Mouse (Mus musculus) limb, embryonic 15.5 days (tissue): ENCODE measurements around the gene Ip6k1. TPM values are rescaled to one million over a fixed set of nuclear protein-coding genes. Genes with fewer than 3 reads are reported as not detected.

ENCODE experiments used
- ATAC-seq: fragments of 200-750 bp; cut with Nextera tagmentation; 2 replicates; pipeline ENCODE4 v1.8.0; 2017; ENCODE audit warnings: low read depth, moderate TSS enrichment; ENCODE audit not compliant: insufficient number of reproducible peaks, low FRiP score, low TSS enrichment
- H3K27ac ChIP-seq: fragments of 300-500 bp; sonication (generic); 2 replicates; pipeline ENCODE4 v1.5.1; 2015; ENCODE audit warnings: moderate library complexity, mild to moderate bottlenecking, inconsistent platforms
- H3K27me3 ChIP-seq: fragments of 300-500 bp; sonication (generic); 2 replicates; pipeline ENCODE4 v1.6.1; 2015; ENCODE audit warnings: inconsistent platforms
- H3K36me3 ChIP-seq: fragments of 300-500 bp; sonication (generic); 2 replicates; pipeline ENCODE4 v1.6.1; 2015; ENCODE audit warnings: inconsistent platforms
- H3K4me1 ChIP-seq: fragments of 300-500 bp; sonication (generic); 2 replicates; pipeline ENCODE4 v1.6.1; 2015; ENCODE audit warnings: inconsistent platforms
- H3K4me2 ChIP-seq: fragments of 300-500 bp; sonication (generic); 2 replicates; pipeline ENCODE4 v1.6.1; 2015; ENCODE audit warnings: mild to moderate bottlenecking, inconsistent platforms
- H3K4me3 ChIP-seq: fragments of 300-500 bp; sonication (generic); 2 replicates; pipeline ENCODE4 v1.5.1; 2015; ENCODE audit warnings: mild to moderate bottlenecking, inconsistent platforms
- H3K9ac ChIP-seq: fragments of 300-500 bp; sonication (generic); 2 replicates; pipeline ENCODE4 v1.6.1; 2015; ENCODE audit warnings: inconsistent platforms
- H3K9me3 ChIP-seq: fragments of 300-500 bp; sonication (generic); 2 replicates; pipeline ENCODE4 v1.6.1; 2016; ENCODE audit warnings: inconsistent platforms
- WGBS: fragments of 180-500 bp; shearing (Covaris S2); methylation state at CpG from one replicate; pipeline ENCODE4 v1.1.7; 2015; 5-methylcytosine and 5-hydroxymethylcytosine counted together
- polyA plus RNA-seq: library from polyadenylated mRNA; unstranded; fragments of >200 nt; fragmentation: Nextera tagmentation; extraction: Ambion mirVana; gene quantifications from 2 replicates; pipeline ENCODE4 v1.2.1, GENCODE M21; 2015

Gene Ip6k1
- polyA plus RNA-seq, 1 experiment from 2014 or later: 64.3 TPM

DNA sequence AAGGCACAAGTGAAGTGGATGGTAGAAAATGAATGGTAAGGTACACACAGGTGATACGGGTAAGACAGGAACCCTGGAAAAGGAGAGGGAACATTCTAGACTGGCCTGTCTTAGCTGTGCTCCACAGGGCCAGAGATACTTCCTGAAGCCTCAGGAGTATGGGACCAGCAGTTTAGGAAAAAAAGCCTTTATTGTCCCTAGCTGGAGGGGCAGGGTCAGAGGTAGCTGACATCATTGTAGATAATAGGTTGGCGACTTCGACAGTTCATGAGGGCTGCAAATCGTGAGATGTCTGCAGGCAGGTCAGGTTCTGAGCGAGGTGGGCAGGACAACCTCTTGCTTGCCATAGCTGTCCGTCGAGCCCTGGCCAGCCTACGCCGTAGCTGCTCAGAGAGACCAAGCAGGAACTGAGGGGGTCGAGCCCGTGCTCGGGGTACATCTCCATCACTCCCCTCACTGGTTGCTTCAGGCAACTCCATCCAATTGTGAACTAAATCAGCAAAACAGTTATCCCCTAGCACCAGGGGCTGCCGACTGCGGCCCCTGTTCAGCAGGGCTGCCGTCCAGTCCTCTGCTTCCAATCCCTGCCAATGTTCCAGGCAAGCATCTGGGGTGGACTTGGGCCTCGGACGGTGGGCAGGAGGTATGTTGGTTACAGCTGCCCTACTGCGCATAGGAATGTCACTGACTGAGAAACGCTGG, 18.1 kb upstream of the Ip6k1 start:
- no peaks in the 10 kb centered on the region for H3K9me3 ChIP-seq
- H3K4me1 ChIP-seq: peaks cover 69% of the 10 kb centered on the region
- no peaks in the 10 kb centered on the region for H3K27me3 ChIP-seq
- H3K4me2 ChIP-seq: peak overlapping the region; percentile 81
- H3K27ac ChIP-seq: peak overlapping the region; percentile 99
- H3K36me3 ChIP-seq: 0 out of 2 replicates have a peak, but pooled peaks cover 2% of the 10 kb centered on the region
- WGBS: 19% methylated on average over 19 of the region's 19 CpGs
- peak overlapping the region; percentile 66 for H3K9ac ChIP-seq
- peak overlapping the region; percentile 70 for H3K4me3 ChIP-seq
- no peak for ATAC-seq

DNA sequence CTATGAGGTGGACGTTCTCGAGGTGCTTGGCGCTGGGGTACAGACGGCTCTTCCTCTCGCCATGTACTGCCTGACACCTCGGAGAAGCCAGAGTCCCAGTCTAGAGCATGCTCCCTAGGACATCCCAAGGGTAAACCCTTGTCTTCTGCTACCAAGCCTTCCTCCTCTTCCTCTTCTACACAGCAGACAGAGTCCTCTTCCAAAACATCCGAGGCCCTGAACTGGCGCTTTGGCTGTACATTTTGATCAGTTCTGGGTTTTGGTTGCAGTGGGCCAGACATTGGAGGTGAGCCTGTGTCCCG, 17.6 kb upstream of the Ip6k1 start:
- Histone ChIP-seq H3K27me3 (no peaks in the 10 kb centered on the region), H3K27ac (peak overlapping the region; percentile 99), H3K4me3 (peak overlapping the region; percentile 70), H3K9me3 (no peaks in the 10 kb centered on the region), H3K4me2 (peak overlapping the region; percentile 81), H3K36me3 (0 out of 2 replicates have a peak, but pooled peaks cover 2% of the 10 kb centered on the region), H3K4me1 (peaks cover 68% of the 10 kb centered on the region), H3K9ac (peak overlapping the region; percentile 66)
- no peak for ATAC-seq
- WGBS: 17% methylated on average over 9 of the region's 9 CpGs

DNA sequence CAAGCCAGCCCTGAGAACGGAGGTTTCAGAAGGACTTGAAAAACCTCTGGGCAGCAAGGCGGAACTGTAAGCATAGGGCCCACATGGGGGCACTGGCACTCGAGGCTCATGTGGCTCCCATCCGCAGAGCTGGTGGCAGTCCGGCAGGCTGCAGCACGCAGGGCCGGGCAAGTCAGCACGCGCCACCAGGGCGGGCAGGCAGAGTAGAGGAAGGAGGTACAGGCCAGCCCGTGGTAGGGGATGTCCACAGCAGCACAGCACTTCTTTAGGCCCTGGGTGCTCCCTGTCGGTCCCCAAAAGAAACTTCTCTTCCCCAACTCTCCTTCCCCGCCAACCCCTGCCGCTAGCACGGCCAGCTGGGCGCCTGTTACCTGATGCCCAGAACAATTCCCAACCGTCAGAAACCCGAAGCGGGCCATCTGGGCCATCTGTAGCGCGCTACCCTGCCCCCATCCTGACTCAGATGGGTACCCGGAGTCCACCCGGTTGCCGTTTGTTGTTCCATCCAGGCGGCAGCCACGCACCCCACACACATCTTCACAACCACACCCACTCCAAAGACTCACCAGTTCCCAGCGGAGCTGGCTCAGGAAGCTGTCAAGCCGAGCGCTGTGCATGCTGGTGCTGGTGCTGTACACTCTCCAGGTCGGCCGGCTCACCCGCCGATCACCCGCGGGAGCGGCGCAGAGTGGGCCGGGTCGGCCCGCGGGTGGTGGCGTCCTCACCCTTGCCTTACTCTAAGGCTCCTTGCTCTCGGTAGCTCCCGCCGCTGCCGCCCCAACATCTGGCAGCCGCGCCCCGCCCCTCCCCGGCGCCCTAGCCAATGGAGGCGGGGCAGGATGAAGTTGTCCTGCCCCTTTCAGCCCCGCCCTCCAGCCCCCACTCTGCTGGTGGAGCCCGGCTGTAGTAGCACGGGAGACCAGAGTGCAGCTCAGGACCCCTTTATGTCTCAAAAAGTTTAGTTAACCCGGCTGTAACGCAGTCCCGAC, 16.9 kb upstream of the Ip6k1 start, which contains the start of gene Inka1:
Gene Inka1, minus strand, starts transcription at position 749 of the 989 bp plus-strand sequence.
- ATAC-seq: peak; percentile 66
- Histone ChIP-seq H3K9ac (peak within 1 kb of the TSS; percentile 66), H3K27ac (peak within 1 kb of the TSS; percentile 99), H3K36me3 (0 out of 2 replicates have a peak, but pooled peaks cover 2% of the 10 kb centered on the region), H3K9me3 (no peaks in the 10 kb centered on the region), H3K4me3 (peak within 1 kb of the TSS; percentile 70), H3K4me1 (peaks cover 61% of the 10 kb centered on the region), H3K27me3 (no peaks in the 10 kb centered on the region), H3K4me2 (peak within 1 kb of the TSS; percentile 81)
- under 1% methylated on average over 57 of the region's 58 CpGs for WGBS

DNA sequence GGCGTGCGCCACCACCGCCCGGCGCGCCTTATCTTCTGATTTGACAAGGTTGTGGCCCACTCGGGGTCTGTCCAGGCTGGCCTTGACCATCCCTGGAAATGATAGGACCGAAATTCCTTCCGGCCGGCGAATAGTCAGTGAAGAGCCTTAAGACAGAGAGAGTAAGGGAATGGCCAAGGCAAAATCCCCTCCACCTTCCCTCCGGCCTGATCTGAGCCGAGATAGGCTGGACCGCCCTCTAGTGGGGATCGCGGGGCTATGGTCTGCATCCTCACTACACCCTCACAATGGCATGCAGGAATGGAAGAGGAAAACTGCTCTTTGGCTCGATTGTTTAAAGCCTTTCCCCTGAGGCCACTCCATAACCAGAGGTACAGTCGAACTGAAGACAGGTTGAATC, 15.9 kb upstream of the Ip6k1 start:
- Histone ChIP-seq H3K27ac (peak overlapping the region; percentile 99), H3K9ac (0 out of 2 replicates have a peak overlapping the region, but pooled peaks have one; percentile 66), H3K9me3 (no peaks in the 10 kb centered on the region), H3K4me2 (peak overlapping the region; percentile 81), H3K27me3 (no peaks in the 10 kb centered on the region), H3K4me3 (peak overlapping the region; percentile 70), H3K4me1 (peaks cover 52% of the 10 kb centered on the region), H3K36me3 (0 out of 2 replicates have a peak, but pooled peaks cover 2% of the 10 kb centered on the region)
- whole genome bisulfite sequencing: 3% methylated on average over 18 of the region's 18 CpGs
- peak; percentile 36; the same call in 1 of the 2 replicates for ATAC-seq

DNA sequence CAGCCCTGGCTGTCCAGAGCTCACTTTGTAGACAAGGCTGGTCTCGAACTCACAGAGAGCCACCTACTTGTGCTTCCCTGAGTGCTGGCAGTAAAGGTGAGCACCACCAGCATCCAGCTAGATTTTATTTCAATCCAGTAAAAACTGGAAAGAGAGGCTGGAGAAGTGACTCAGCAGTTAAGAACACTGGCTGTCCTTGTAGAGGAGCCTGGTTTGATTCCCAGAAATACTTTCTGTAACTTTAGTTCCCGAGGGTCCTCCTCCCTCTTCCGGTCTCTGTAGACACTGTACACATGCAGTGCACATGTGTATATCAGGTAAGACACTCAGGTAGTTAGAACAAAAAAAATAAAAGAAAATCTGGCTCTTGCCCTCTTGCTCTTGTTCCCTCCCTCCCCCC, 14.4 kb upstream of the Ip6k1 start:
- H3K27ac ChIP-seq: no peak overlapping the region
- no peaks in the 10 kb centered on the region for H3K27me3 ChIP-seq
- no peak for ATAC-seq
- no peaks in the 10 kb centered on the region for H3K9me3 ChIP-seq
- no peak overlapping the region for H3K4me3 ChIP-seq
- H3K9ac ChIP-seq: no peak overlapping the region
- 42% methylated on average over 3 of the region's 3 CpGs for WGBS
- no peak overlapping the region for H3K4me2 ChIP-seq
- H3K4me1 ChIP-seq: peaks cover 38% of the 10 kb centered on the region
- H3K36me3 ChIP-seq: 0 out of 2 replicates have a peak, but pooled peaks cover 2% of the 10 kb centered on the region

DNA sequence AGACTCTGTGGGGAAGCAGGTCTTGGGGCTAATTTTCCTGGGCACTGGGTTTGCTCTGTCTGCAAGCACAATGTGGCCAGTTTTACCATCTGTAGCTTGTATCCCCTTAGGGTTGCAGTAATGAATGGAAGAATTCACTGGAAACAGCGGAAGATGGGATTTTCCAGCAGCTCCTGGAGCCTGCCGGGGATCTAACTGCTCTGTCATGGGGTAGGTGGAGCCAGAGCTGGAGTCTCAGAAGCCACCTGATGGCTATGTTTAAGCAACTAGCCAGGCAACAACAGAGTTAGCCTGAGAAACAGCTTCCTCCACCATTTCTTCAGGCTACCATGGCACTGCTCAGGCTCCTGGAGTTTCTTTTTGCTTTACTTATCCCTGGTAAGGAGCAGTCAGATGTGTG, 10.1 kb upstream of the Ip6k1 start, which contains the start of gene Cdhr4:
Gene Cdhr4, plus strand, starts transcription at position 301 of the 400 bp plus-strand sequence.
- peaks cover 13% of the 10 kb centered on the region for H3K4me1 ChIP-seq
- H3K9ac ChIP-seq: no peak within 1 kb of the TSS
- H3K27ac ChIP-seq: no peak within 1 kb of the TSS
- no peaks in the 10 kb centered on the region for H3K9me3 ChIP-seq
- no peak for ATAC-seq
- H3K4me2 ChIP-seq: no peak within 1 kb of the TSS
- no peaks in the 10 kb centered on the region for H3K27me3 ChIP-seq
- no peak within 1 kb of the TSS for H3K4me3 ChIP-seq
- no peaks in the 10 kb centered on the region for H3K36me3 ChIP-seq
- 35% methylated on average over 2 of the region's 2 CpGs for WGBS

DNA sequence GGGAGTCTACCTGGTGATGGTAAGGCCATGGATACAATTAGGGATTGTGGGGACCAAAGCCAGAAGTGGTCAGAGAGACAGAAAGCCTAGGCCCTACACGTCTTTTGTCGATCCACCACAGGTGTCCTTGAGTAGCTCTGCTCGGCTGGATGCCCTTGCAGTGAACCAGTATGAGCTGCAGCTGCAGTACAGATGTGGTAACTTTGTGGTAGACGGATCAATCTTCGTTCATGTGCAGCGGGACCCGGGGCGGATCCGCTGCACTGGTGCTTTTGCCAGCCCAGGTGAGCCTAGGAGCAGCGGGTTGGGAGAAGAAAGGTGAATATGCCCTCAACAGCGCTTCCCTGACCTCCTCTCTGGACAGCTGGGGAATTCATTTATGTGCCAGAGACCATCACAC, 9.3 kb upstream of the Ip6k1 start:
- Histone ChIP-seq H3K9me3 (no peaks in the 10 kb centered on the region), H3K27me3 (no peaks in the 10 kb centered on the region), H3K27ac (no peak overlapping the region), H3K4me2 (no peak overlapping the region), H3K4me3 (no peak overlapping the region), H3K36me3 (no peaks in the 10 kb centered on the region), H3K9ac (no peak overlapping the region), H3K4me1 (0 out of 2 replicates have a peak, but pooled peaks cover 6% of the 10 kb centered on the region)
- ATAC-seq: no peak
- WGBS: 84% methylated on average over 11 of the region's 11 CpGs

DNA sequence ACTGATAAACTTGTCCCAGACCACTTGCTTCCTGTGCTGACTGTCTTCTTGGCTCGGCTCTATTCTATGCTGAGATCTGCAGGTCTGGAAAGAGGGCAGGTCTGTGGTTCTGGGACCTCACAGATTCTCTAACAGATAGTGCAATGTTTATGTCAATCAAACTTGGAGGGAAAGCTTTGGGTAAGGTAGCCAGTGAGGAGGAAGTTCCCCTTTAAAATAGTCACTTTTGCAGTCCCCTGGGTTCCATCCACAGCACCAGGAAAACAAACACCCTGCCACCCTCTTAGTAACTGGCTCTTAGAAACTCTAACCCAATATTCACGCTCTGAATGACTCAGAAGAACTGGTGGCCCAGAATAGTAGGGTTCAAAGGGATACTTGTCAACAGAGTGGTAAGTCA, 7.8 kb upstream of the Ip6k1 start:
- 0 out of 2 replicates have a peak, but pooled peaks cover 5% of the 10 kb centered on the region for H3K4me1 ChIP-seq
- H3K9me3 ChIP-seq: no peaks in the 10 kb centered on the region
- no peaks in the 10 kb centered on the region for H3K36me3 ChIP-seq
- H3K27me3 ChIP-seq: no peaks in the 10 kb centered on the region
- no peak overlapping the region for H3K4me2 ChIP-seq
- 50% methylated on average over 2 of the region's 2 CpGs for WGBS
- no peak overlapping the region for H3K4me3 ChIP-seq
- 0 out of 2 replicates have a peak overlapping the region, but pooled peaks have one; percentile 15 for H3K9ac ChIP-seq
- no peak for ATAC-seq
- H3K27ac ChIP-seq: no peak overlapping the region

DNA sequence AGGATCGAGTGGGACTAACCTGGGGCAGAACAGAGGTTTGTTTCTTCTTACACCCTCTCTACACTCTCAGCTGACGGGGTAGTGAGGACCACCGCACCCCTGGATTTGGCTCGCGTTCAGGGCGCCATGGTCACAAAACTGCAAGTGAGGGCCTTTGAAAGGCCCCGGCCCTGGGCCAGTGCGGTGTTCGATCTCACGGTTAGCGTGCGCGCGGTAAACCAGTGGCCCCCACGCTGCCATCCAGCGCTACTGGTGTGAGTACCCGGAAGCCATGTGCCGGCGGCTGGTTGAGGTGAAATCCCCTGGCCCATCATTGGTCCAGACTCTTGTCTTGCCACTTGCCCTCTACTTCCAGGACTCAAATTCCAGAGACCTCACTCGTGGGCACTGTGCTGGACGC, 6.8 kb upstream of the Ip6k1 start:
- H3K27ac ChIP-seq: no peak overlapping the region
- H3K4me1 ChIP-seq: 0 out of 2 replicates have a peak, but pooled peaks cover 5% of the 10 kb centered on the region
- 91% methylated on average over 21 of the region's 21 CpGs for WGBS
- no peaks in the 10 kb centered on the region for H3K27me3 ChIP-seq
- H3K4me2 ChIP-seq: no peak overlapping the region
- no peak overlapping the region for H3K9ac ChIP-seq
- no peak overlapping the region for H3K4me3 ChIP-seq
- no peak for ATAC-seq
- no peaks in the 10 kb centered on the region for H3K36me3 ChIP-seq
- H3K9me3 ChIP-seq: no peaks in the 10 kb centered on the region

DNA sequence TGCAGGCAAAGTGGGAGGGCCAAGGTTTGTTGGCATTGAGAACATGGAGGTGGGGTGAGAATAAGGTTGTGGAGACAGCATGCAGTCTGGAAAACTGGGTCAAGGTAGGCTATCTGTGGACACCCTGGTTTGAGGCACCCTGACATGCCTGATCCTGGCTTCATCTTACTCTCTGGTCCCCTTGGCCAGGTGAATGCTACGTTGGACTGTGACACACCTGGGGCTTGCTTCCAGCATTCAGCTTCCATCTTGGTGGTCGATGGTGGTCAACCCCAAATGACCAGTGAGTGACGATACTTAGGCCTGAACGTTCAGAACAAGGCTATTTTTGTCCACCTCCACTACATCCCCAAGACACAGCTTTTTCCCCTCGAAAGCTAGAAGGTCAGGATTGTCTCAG, 6.3 kb upstream of the Ip6k1 start, which contains the start of gene Gm20662:
Gene Gm20662, plus strand, starts transcription at position 301 of the 400 bp plus-strand sequence.
- Histone ChIP-seq H3K4me1 (0 out of 2 replicates have a peak, but pooled peaks cover 5% of the 10 kb centered on the region), H3K9ac (no peak within 1 kb of the TSS), H3K9me3 (no peaks in the 10 kb centered on the region), H3K36me3 (no peaks in the 10 kb centered on the region), H3K4me3 (no peak within 1 kb of the TSS), H3K27me3 (no peaks in the 10 kb centered on the region), H3K27ac (no peak within 1 kb of the TSS), H3K4me2 (no peak within 1 kb of the TSS)
- no peak for ATAC-seq
- 87% methylated on average over 5 of the region's 5 CpGs for WGBS

DNA sequence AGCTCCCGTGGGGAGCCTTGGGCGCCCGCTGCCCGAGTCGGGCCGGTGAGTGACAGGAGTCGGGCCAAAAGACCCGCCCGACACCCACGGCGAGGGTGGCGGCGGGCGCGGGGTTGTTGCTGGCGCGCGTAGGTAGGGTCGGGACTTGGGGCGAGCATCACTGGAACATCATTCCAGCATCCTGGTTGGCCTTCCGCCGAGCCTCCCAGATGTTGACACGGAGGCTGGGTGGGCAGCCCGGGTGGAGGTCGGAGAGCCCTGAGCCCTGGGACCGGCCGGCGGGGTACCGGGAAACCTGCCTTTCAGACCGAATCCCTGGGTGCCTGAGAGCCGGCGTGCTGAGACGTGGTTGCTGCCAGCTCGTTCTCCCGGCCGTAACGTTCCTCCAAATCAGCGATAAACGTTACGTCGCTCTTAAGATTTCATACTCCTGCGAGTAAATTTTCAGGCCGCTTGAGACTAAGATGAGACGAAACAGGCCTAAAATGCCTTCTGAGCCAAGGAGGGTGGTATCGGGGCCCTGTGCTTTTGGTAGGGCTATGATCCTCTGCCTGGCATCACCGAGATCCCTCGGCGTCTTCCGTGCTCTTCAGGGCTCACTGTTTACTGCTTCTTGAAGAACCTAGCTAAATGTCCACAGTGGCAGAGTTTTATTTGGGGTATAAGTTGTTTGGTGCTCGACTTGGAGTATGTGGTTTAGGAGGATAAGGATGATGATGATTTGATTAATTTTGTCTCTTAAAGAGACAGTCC, 653 bp downstream of the Ip6k1 start:
- H3K4me1 ChIP-seq: peaks cover 25% of the 10 kb centered on the region
- no peaks in the 10 kb centered on the region for H3K9me3 ChIP-seq
- H3K27me3 ChIP-seq: no peaks in the 10 kb centered on the region
- peak; percentile 35; the same call in 1 of the 2 replicates for ATAC-seq
- H3K27ac ChIP-seq: peak overlapping the region; percentile 95
- WGBS: under 1% methylated on average over 50 of the region's 50 CpGs
- H3K4me3 ChIP-seq: peak overlapping the region; percentile 73
- 0 out of 2 replicates have a peak, but pooled peaks cover under 1% of the 10 kb centered on the region for H3K36me3 ChIP-seq
- H3K4me2 ChIP-seq: peak overlapping the region; percentile 69
- peak overlapping the region; percentile 92 for H3K9ac ChIP-seq
